Mouse (Mus musculus): ENCODE results near the gene Esr1.

Gene Esr1

DNA sequence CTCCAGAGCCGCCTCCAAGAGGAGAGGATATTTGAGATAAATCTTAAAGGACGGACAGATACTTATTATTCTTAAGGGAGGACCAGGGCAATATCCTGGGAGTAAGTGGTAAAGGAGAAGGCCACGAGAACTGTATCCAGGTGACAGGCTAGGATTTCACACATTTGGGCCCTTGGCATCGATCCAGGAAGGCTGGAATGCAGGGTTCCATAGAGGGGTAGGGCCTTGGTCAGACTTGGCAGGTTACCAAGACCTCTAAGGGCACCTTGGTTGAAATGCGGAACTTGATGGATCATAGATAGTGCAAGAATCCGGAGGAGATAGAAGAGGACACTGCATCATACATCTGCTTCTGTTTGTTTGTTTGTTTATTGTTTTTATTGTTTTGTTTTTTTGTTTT lies 24.3 kb downstream of the Esr1 start:
- TF ChIP-seq GATA4 (IDR thresholded peaks at IDR 0.05; ENCODE audit: insufficient replicate concordance, low read length) = no peak

- TF ChIP-seq GATA4 (IDR thresholded peaks at IDR 0.05; ENCODE audit: insufficient replicate concordance, low read length) = peak; percentile 58; the same call in 1 of the 2 replicates
Observed at GRCm38 (mm10) chr10:4646074-4646473, 34.7 kb downstream of the Esr1 start.

DNA sequence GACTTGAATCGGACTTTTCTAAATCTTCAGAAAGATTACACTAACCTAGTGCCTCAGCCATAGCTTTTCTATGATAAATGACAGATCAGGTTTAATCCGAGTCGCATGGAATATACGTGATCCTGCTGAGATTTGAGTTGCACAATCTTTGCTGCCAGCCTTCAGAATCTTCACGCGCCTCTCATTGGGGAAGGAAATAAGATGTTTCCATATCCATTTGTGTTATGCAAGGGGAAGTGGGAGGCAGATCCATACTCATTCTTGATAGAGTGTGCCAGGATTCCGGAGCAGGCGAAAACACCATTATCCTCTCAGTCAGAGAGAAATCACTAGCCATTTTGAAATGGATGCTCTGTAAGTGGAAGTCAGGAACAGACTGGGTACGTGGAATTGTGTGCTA lies 35.5 kb downstream of the Esr1 start:
- TF ChIP-seq GATA4 (IDR thresholded peaks at IDR 0.05; ENCODE audit: insufficient replicate concordance, low read length) = no peak

DNA sequence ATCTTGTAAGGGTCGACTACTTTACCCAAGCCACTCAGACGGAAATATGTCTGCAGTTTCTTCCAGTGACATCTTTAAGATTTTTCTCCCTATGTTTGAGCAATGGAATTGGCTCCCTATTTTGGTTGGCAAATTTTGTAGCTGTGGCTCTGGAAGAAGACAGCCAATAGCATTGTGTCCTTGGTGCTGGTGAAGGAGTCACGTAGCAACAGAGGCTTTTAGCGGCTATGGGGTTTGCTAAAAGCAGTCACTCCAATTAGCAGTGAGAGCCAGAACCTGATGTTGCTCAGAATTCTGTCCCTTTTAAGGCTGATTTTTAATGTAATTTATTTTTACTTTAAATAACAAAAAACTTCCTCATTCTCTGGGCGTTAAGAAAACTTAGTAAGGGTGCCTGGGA lies 54.0 kb downstream of the Esr1 start:
- no peak for TF ChIP-seq GATA4 (IDR thresholded peaks at IDR 0.05; ENCODE audit: insufficient replicate concordance, low read length)

GRCm38 (mm10) chr10:4667006-4667405 lies 55.6 kb downstream of the Esr1 start:
- peak; percentile 50; the same call in 1 of the 2 replicates for TF ChIP-seq GATA4 (IDR thresholded peaks at IDR 0.05; ENCODE audit: insufficient replicate concordance, low read length)

- no peak for TF ChIP-seq GATA4 (IDR thresholded peaks at IDR 0.05; ENCODE audit: insufficient replicate concordance, low read length)
Observed at GRCm38 (mm10) chr10:4670053-4670452, 58.7 kb downstream of the Esr1 start.

GRCm38 (mm10) chr10:4671876-4672275 lies 60.5 kb downstream of the Esr1 start:
- no peak for TF ChIP-seq GATA4 (IDR thresholded peaks at IDR 0.05; ENCODE audit: insufficient replicate concordance, low read length)

- TF ChIP-seq GATA4 (IDR thresholded peaks at IDR 0.05; ENCODE audit: insufficient replicate concordance, low read length) = no peak
Observed at GRCm38 (mm10) chr10:4673311-4673816, 62.0 kb downstream of the Esr1 start.

GRCm38 (mm10) chr10:4683106-4683505 lies 71.7 kb downstream of the Esr1 start:
- no peak for TF ChIP-seq GATA4 (IDR thresholded peaks at IDR 0.05; ENCODE audit: insufficient replicate concordance, low read length)

GRCm38 (mm10) chr10:4683711-4684265 lies 72.4 kb downstream of the Esr1 start:
- TF ChIP-seq GATA4 (IDR thresholded peaks at IDR 0.05; ENCODE audit: insufficient replicate concordance, low read length) = no peak

DNA sequence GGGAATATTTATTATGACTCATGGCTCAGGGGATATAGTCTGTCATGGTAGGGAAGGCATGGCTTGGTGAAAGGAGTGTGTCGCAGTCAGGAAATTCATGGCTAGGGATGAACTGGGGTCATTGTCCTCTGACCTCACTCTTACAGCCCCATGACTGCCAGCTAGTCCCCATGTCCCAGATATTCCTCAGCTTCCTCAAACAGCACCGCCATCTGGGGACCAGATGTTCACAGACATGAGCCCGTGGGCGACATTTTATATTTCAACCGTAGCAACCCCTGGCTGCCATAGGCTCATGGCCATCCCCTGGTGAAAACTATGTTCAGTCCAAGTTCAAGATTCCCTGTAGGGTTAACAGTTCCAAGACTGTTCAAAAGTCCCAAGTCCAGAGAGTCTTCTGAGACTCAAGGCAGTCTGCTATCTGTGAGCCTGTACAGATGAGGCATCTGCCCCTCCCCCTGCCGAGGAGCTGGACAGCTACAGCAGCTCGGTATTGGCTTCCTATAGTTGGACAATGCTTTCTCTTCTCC lies 83.0 kb downstream of the Esr1 start:
- no peak for TF ChIP-seq GATA4 (IDR thresholded peaks at IDR 0.05; ENCODE audit: insufficient replicate concordance, low read length)

DNA sequence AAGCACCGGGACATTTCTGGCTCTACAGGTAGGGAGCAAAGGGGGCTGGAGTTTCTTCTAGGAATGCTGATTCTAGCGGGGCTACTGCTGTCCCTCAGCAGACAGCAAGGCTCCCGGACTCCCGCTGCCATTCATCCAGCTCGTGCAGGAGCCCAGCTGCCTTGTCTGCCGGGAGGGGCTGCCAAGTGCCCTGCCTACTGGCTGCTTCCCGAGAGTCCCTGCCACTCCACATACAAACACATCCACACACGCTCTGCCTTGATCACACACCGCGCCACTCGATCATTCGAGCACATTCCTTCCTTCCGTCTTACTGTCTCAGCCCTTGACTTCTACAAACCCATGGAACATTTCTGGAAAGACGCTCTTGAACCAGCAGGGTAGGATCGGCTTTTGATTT lies 98.5 kb downstream of the Esr1 start:
- TF ChIP-seq GATA4 (IDR thresholded peaks at IDR 0.05; ENCODE audit: insufficient replicate concordance, low read length) = no peak

- TF ChIP-seq GATA4 (IDR thresholded peaks at IDR 0.05; ENCODE audit: insufficient replicate concordance, low read length) = no peak
Observed at GRCm38 (mm10) chr10:4711434-4711833, 100.0 kb downstream of the Esr1 start.

- TF ChIP-seq GATA4 (IDR thresholded peaks at IDR 0.05; ENCODE audit: insufficient replicate concordance, low read length) = no peak
Observed at GRCm38 (mm10) chr10:4712061-4712908, 100.9 kb downstream of the Esr1 start.

DNA sequence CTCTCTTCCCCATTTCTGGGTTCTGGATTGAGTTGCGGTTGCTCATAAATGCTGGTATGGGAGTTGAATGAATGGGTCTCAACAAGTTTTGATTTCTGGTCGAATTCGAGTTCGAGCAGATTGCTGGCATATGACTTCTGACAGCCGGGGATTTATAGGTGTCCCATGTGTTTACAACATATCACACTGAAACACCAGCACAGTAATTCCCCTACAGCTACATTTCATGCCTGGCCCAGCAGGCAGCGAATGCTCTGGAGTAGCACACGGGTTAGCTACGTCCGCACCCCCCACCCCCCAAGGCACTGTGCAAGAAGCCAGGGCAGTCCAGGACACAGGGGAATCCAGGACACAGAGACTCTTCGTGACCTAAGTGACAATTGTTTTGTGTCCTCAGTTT lies 102.0 kb downstream of the Esr1 start:
- no peak for TF ChIP-seq GATA4 (IDR thresholded peaks at IDR 0.05; ENCODE audit: insufficient replicate concordance, low read length)

DNA sequence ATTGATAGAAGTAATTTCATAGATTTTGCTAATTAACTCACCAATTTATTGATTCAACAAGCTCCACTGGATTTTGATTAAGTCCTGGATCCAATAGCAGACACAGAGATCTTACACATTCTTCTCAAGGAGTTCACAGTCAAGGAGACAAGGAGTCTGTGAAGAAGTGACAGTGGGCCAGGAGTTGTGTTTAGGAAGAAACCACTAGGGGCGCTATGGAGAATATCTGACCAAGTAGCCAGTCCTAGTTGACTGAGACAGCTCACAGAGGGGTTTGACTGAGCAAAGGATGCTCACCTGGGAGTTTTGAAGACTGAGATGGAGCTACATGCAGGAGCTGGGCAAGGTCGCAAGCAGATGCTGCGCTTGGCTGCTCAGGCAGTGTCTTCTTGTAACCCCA lies 113.5 kb downstream of the Esr1 start:
- no peak for TF ChIP-seq GATA4 (IDR thresholded peaks at IDR 0.05; ENCODE audit: insufficient replicate concordance, low read length)

All from liver, adult (tissue).